Mouse (Mus musculus): ENCODE data around the gene Iffo2. TPM values are rescaled to one million over a fixed set of nuclear protein-coding genes. Genes with fewer than 3 reads are reported as not detected.

The Iffo2 gene
- total RNA-seq, 4 experiments from 2014 or later: 3.5 to 4.4 (median 4.2) TPM

DNA sequence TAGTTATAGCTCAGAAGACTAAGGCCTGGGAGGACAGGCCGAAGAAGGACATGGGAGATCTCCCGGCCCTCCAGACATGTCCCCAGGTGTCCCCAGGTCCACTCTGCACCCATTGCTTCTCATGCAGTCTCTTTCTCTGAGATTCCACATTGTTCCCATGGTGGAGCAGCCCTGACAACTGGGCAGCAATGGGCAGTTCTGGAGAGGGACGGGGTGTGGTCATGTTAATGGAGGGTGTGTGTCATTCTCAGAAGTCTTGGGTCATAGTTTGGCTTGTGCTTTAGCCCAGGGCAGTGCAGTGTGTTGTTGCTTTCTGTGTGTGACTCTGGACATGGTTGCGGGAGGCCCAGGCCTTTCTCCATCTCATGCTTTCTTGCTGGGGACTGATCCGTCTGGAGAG lies 76.4 kb downstream of the Iffo2 start:
- DNase-seq (ENCODE audit: low spot score): no peak

DNA sequence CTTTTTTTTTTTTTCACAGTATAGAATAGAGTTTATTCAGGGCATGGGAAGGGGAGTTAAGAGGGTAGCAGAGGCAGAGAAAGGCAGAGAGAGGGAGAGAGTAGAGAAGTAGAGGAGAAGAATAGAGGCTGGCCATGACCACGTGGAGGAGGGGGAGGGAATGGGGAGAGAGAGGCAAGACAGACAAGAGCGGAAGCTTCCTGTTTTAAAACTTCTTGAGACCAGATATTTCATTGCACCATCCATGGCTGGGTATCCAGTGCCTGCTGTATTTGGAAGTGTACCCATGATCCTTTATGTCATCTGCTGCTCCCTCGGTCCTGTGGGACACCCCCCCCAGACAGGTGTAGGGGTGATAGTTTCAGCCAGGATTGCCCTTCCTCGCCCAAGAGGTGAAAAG lies 78.6 kb downstream of the Iffo2 start:
- DNase-seq (ENCODE audit: low spot score): no peak

DNA sequence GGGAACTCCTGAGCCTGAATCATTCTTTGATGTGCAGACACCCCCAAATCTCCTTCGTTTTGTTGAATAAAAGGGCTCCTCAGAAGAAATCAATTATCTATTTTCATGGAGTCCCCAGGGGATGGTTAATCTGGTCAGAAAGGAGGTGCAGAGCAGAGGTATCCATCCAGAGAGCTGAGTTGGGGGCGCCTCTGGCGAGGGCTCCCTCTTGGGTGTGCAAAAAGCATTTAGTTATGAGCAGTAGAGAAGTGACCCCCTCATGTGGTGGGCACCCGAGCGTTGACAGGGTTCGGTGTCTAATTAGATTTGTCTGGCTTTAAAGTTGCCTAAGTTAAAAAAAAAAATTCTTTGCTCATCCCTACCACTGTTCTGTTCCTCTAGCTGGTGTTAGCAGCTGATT lies 80.6 kb downstream of the Iffo2 start:
- no peak for DNase-seq (ENCODE audit: low spot score)

GRCm38 (mm10) chr4:139611542-139611953 lies 81.2 kb downstream of the Iffo2 start:
- peak; percentile 88 for DNase-seq (ENCODE audit: low spot score)

DNA sequence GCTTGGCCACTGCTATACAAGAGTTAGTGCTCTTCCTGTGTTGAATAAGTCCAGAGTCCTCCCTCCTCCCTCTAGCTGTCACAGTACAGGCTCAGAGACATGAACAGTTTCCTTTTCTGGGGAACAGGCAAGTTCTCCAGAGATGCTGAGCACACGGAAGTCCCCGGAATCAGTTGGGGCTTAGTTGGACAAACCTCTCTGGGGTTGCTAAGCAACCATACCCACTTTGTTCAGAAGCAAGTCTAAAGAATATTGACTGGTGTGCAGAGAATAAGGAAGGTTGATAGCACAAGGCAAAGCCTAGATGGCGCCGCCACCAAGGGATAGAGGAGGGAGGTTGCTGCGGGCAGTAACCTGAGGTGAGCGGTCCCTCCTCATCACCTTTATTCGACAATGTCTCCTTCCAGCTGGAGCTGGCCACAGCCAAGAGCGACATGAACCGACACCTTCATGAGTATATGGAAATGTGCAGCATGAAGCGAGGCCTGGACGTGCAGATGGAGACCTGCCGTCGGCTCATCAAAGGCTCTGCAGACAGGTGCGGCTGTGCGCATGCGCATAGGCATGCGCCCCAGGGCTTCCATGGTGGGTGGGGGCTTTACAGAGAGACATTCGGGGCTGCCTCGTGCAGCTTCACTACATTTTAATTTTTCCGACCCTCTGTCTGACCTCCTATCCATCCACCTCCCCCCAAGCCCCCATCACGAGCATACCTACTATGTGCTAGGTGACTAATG lies 84.3 kb downstream of the Iffo2 start:
- no peak for DNase-seq (ENCODE audit: low spot score)

DNA sequence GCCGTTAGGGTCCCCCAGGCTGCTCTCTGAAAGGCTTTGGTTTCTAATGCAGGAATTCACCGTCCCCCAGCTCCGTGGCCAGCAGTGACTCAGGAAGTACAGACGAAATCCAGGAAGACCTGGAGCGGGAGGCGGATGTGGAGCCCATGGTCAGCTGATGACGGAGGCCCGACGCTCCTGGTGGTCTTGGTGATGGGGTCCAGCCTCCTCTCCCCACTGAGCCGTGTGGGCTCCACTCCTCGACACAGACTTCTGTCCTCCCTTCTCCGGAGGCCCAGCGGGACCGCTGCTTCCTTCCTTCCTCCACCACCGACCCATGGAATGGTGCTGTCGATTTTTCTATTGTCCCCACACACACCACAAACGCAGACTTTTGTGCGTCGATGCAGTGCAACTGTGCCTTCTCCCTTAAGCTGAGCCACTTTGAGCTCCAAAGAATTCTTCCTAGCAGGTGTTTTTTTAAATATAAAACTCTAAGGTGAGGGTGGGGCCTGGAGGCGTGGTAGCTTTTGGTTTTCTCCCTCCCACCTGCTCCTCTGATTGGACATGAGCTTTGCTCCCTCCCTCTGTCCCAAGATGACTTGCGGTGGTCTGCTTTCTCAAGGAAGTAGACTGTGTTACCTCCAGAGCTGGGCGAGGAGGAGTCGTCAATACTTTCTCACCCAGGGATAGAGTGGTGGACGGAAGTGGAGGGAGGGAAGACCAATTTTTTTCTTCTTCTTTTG lies 86.1 kb downstream of the Iffo2 start:
- peak; percentile 69 for DNase-seq (ENCODE audit: low spot score)

- no peak for DNase-seq (ENCODE audit: low spot score)
Observed at GRCm38 (mm10) chr4:139617001-139617364, 86.6 kb downstream of the Iffo2 start.

- no peak for DNase-seq (ENCODE audit: low spot score)
Observed at GRCm38 (mm10) chr4:139619765-139620164, 89.4 kb downstream of the Iffo2 start.

GRCm38 (mm10) chr4:139622373-139623282 lies 92.3 kb downstream of the Iffo2 start, which contains the start of gene Aldh4a1:
TSS of gene Aldh4a1 (plus strand) at chr4:139622866.
- DNase-seq (ENCODE audit: low spot score): peak; percentile 93

DNA sequence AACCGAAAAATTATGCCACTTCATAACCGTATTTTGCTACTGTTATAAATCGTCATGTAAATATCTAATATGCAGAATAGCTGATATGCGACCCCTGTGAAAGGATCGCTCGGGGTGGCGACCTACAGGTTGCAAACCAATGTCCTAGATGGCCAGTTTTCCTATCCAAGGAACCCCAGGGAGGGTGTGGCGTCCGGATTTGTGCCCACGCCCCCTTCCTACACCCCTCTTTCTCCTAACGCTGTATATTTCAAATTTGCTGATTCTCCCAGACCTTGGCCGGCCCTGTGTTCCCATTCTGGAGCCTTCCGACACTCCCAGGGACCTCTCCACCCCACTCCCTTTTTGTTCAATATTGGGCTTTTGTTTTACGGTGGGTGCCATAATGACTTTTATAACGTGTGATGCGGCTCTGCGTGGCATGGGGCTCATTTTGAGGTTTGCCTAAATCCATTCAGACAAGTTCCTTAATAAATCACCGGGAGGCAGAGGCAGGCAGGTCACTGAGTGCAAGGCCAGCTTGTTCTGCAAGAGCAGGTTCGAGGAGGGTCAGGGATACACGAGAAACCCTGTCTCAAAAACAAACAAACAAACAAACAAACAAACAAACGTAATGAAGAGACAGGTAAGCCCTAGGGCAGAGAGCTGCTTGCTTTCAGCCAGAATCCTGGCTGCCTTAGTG lies 93.2 kb downstream of the Iffo2 start:
- no peak for DNase-seq (ENCODE audit: low spot score)

DNA sequence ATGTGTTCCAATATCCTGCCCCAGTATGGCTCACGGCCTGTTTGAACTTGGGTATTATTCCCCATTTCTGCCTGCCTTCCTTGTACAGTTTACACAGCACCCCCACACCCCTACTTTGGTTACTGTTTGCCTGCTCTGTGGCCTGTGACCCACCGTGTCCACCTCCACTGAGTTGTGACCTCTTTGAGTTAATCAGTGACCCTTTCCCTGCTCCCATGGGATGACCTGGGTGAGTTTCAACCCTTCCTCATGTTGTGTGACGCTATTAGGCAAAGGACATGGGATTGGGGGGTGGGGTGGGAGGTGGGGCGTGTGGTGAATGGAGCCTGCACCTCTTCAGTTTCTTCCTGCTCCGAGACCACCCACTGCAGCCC lies 93.8 kb downstream of the Iffo2 start:
- no peak for DNase-seq (ENCODE audit: low spot score)

- DNase-seq (ENCODE audit: low spot score): no peak
Observed at GRCm38 (mm10) chr4:139624706-139625105, 94.4 kb downstream of the Iffo2 start.

DNA sequence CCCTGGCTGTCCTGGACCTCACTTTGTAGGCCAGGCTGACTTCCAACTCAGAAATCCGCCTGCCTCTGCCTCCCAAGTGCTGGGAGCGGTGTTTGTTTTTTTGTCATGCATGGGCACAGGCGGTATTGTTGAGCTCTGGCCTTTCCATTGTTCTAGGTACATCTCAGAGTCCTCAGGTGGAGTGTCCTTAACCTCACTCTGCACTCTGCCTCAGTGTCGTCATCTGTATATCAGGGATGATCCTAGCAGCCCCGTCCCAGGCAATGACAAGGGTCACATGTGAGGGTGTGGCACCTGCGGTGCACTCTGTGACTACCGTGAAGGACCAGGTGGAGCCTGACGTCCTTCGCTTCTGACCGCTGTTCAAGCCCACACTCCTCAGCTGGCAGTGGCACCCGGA lies 97.0 kb downstream of the Iffo2 start:
- DNase-seq (ENCODE audit: low spot score): no peak

DNA sequence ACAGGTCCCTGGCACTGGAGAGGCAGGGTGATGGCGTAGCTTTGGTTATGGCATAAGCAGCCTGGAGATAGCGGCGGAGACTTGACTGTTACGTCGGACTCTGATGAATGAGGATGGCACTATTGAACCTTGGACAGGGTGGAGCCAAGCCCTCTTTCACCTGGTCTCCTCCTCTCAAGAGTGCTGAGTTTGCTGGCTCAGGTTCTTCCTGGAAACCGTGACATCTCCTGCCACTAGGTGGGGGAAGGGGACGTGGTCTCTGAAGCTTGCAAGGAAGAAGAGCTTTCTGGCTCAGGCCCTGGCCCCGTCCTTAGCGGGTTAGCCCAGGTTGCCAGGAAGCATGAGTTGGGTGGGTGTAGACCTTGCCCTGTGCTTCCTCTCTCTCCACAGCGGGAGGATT lies 99.8 kb downstream of the Iffo2 start:
- no peak for DNase-seq (ENCODE audit: low spot score)

DNA sequence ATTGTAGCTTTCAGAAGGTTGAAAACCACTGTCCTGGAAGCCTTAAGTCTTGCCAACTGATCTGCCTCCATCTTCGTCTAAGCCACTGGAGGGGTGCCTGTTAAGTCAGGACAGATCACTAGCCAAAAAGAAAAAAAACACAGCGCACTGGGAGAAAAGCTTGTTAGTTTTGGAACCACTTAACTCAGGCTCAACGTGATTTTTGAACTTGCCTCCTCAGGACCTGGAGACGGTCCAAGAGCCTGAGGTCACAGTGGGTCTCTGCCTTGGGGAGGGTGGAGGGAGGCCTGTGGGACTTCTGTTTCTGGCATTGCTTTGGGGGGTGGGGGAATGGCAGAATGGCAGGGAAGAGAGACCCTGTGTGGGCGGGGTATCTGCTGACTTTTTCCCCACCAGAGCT lies 100.8 kb downstream of the Iffo2 start:
- no peak for DNase-seq (ENCODE audit: low spot score)

GRCm38 (mm10) chr4:139631569-139632253 lies 101.4 kb downstream of the Iffo2 start:
- no peak for DNase-seq (ENCODE audit: low spot score)

DNA sequence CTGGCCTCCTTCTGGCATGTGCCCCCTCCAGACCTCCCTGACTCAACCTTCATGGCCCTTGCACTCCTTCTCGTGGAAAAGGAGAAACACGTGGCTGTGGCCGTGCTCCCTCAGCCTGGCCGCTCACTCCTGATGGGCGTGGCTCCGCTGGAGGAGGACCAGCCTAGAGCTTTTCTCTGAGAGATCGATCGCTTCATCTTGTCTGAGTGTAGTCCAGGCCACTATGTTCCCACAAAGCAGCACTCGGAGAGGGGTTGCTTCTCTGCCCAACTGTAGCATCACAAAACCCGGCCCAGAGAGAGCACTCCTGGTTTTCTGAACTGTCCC lies 101.9 kb downstream of the Iffo2 start:
- DNase-seq (ENCODE audit: low spot score): no peak

DNA sequence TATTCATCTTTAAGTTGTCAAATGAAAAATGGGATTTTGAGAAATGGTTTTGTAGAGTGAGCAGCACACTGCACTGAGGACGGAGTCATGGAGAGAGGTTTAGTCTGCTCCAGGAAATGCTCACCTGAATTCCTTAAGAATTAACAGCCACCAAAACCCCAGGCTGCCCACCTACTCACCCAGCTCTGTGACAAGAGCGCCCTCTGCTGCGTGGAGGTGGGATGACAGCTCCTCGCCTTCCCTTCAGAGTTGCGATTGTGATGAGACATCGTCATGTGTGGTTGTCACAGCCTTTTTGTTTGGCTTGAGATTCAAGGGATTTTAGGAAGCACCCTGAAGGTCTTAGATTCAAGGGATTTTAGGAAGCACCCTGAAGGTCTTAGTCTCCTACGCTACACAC lies 106.0 kb downstream of the Iffo2 start:
- peak; percentile 68 for DNase-seq (ENCODE audit: low spot score)

DNA sequence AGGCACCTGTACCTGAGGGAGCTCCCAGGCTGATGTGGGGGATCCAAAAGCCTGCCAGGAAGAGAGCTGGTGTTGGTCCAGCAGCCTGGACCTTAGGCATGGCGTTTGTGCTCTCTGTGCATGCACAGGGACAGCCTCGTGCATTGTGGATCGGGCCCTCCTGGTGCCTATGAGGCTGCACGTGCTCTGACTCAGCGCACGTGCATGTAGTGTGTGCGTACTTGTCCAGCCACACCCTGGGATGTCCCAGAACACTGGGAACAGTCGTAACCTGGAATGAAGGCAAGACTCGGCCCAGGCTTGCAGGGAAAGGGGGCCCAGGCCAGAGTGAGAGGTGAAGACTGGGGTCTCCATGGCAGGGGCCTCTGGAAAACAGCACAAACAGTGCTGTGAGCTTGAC lies 107.5 kb downstream of the Iffo2 start:
- DNase-seq (ENCODE audit: low spot score): no peak

DNA sequence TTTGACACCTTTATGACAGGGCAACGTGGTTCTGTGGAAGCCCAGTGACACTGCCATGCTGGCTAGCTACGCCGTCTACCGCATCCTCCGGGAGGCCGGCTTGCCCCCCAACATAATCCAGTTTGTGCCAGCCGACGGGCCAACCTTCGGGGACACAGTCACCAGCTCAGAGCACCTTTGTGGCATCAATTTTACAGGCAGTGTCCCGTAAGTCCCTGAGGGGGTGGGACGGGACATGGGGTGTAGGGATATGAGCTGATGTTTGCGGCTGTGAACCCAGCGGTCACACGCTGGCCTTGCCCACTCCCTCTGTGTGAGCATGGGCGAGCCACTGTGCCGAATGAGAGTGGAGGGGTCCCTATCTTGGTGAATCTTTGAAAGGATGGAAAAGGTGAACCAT lies 108.0 kb downstream of the Iffo2 start:
- no peak for DNase-seq (ENCODE audit: low spot score)

- DNase-seq (ENCODE audit: low spot score): no peak
Observed at GRCm38 (mm10) chr4:139639801-139640200, 109.5 kb downstream of the Iffo2 start.

All from heart, adult 8-10 months (tissue).